Mouse (Mus musculus) liver, embryonic 14.5 days (tissue): ENCODE data around the gene Nomo1. TPM values are rescaled to one million over a fixed set of nuclear protein-coding genes. Genes with fewer than 3 reads are reported as not detected.

Experiments used
- ATAC-seq: fragments of 200-750 bp; cut with Nextera tagmentation; 2 replicates; pipeline ENCODE4 v1.8.0; 2017; ENCODE audit warnings: moderate number of reproducible peaks, mild to moderate bottlenecking, moderate library complexity; ENCODE audit not compliant: insufficient read depth
- DNase-seq, 3 experiments: peaks; one replicate each; pipeline ENCODE4 v3.0.0-alpha.2; 2012 to 2013; ENCODE audit warnings: low read depth in 3 of 3, low spot score in 3 of 3
- H3K27ac ChIP-seq: fragments of 300-500 bp; sonication (generic); 2 replicates; pipeline ENCODE4 v1.5.1; 2014; ENCODE audit warnings: moderate library complexity, mild to moderate bottlenecking, control low read depth, inconsistent platforms
- H3K27me3 ChIP-seq: fragments of 300-500 bp; sonication (generic); 2 replicates; pipeline ENCODE4 v1.6.1; 2014; ENCODE audit warnings: mild to moderate bottlenecking, low read length, moderate library complexity; ENCODE audit not compliant: control insufficient read depth, insufficient read depth
- H3K36me3 ChIP-seq: fragments of 300-500 bp; sonication (generic); replicated peaks from 2 replicates; pipeline ENCODE4 v1.6.1; 2014; ENCODE audit warnings: low read depth; ENCODE audit not compliant: control insufficient read depth, insufficient read depth
- H3K4me1 ChIP-seq, 2 experiments: fragments of 200-500 bp in 1 of 2; fragments of 300-500 bp in 1 of 2; sonication (generic) in 1 of 2; replicated peaks; 2 replicates each; pipeline ENCODE4 v1.6.1; 2012 to 2014; ENCODE audit warnings: antibody characterized with exemption in 1 of 2, inconsistent platforms in 1 of 2, low read length in 1 of 2; ENCODE audit not compliant: control insufficient read depth in 2 of 2, insufficient read depth in 2 of 2
- H3K4me2 ChIP-seq: fragments of 300-500 bp; sonication (generic); 2 replicates; pipeline ENCODE4 v1.6.1; 2014; ENCODE audit warnings: low read depth, mild to moderate bottlenecking, control low read depth, moderate library complexity
- H3K4me3 ChIP-seq, 2 experiments: fragments of 200-500 bp in 1 of 2; fragments of 300-500 bp in 1 of 2; sonication (generic) in 1 of 2; 2 replicates each; pipeline ENCODE4 v1.5.1; 2012 to 2014; ENCODE audit warnings: low read depth in 2 of 2, low read length in 2 of 2, mild to moderate bottlenecking in 2 of 2, control low read depth in 1 of 2, inconsistent platforms in 1 of 2, moderate library complexity in 1 of 2; ENCODE audit not compliant: insufficient read depth in 1 of 2
- H3K9ac ChIP-seq: fragments of 300-500 bp; sonication (generic); replicated peaks from 2 replicates; pipeline ENCODE4 v1.6.1; 2014; ENCODE audit warnings: mild to moderate bottlenecking, control low read depth, moderate library complexity
- H3K9me3 ChIP-seq: fragments of 300-500 bp; sonication (generic); 2 replicates; pipeline ENCODE4 v1.6.1; 2016; ENCODE audit warnings: low read length, mixed read lengths; ENCODE audit not compliant: control insufficient read depth
- CTCF ChIP-seq: IDR thresholded peaks from 2 replicates; pipeline ENCODE4 v1.5.1; 2016; ENCODE audit warnings: antibody characterized with exemption, low read depth, control low read depth
- EP300 ChIP-seq: IDR thresholded peaks from 2 replicates; pipeline ENCODE4 v1.6.1; 2016; ENCODE audit warnings: antibody characterized with exemption, low read depth
- WGBS: fragments of 180-500 bp; shearing (Covaris S2); extraction: QIAGEN DNeasy Blood & Tissue Kit; methylation state at CpG from one replicate; pipeline ENCODE4 v1.1.7; 2014; ENCODE audit not compliant: insufficient replicate concordance; 5-methylcytosine and 5-hydroxymethylcytosine counted together
- polyA plus RNA-seq, 2 experiments: library from polyadenylated mRNA; depleted of rRNA in 1 of 2; stranded (reverse) in 1 of 2; unstranded in 1 of 2; fragments of >200 nt; fragmentation: Nextera tagmentation in 1 of 2; extraction: Ambion mirVana in 1 of 2; gene quantifications; 2 replicates each; pipeline versions ENCODE4 v1.2.1 to v1.2.3; 2012 to 2014

Nomo1 gene
- polyA plus RNA-seq, 2 experiments = 12.9 to 17.0 TPM

DNA sequence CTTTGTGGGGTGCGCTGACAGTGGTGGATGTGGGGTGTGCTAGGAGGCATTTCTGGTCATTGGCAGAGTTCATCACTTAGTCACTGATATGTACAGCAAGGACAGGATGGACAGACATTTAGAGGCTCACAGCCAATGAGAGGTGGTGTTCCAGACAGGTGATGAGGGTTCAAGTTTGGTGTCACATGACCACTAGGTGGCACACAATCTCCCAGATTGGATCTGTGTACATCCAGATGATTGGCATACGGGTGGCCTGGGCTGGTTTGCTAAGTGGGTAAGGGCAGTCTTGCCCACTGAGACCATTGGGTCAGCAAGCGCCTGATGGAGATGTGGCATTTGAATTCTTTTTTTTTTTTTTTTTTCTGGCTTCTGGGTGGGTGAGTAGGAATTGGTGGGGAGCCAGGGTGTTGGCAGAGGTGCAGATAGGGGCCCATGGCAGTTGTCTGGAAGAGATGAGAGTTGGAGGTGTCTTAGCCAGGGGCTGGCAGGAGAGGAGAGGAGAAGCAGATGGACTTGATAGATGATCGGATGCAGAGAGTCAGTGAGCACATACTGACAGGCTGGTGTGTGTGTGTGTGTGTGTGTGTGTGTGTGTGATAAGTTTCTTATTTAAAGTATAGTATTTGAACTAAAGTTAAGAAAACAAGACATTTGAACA, 18.8 kb downstream of the Nomo1 start:
- H3K9ac ChIP-seq = no peak overlapping the region
- no peaks in the 10 kb centered on the region for H3K4me1 ChIP-seq
- H3K27me3 ChIP-seq = no peaks in the 10 kb centered on the region
- no peak for DNase-seq
- WGBS = 79% methylated on average over 4 of the region's 4 CpGs
- H3K36me3 ChIP-seq = peaks cover 15% of the 10 kb centered on the region
- no peak overlapping the region for H3K27ac ChIP-seq
- H3K9me3 ChIP-seq = no peaks in the 10 kb centered on the region
- no peak overlapping the region for H3K4me3 ChIP-seq
- TF ChIP-seq EP300 (no peak), CTCF (peak; percentile 56)
- ATAC-seq = no peak
- H3K4me2 ChIP-seq = no peak overlapping the region

GRCm38 (mm10) chr7:46053566-46053965, 20.1 kb downstream of the Nomo1 start:
- no peak overlapping the region for H3K27ac ChIP-seq
- H3K27me3 ChIP-seq = no peaks in the 10 kb centered on the region
- TF ChIP-seq CTCF = no peak
- TF ChIP-seq EP300 = no peak
- no peak overlapping the region for H3K4me2 ChIP-seq
- no peaks in the 10 kb centered on the region for H3K9me3 ChIP-seq
- no peak overlapping the region for H3K9ac ChIP-seq
- peaks cover 18% of the 10 kb centered on the region for H3K36me3 ChIP-seq
- H3K4me1 ChIP-seq = no peaks in the 10 kb centered on the region
- no peak for ATAC-seq
- no peak for DNase-seq
- no peak overlapping the region for H3K4me3 ChIP-seq
- WGBS = 83% methylated on average over 3 of the region's 3 CpGs

- no peaks in the 10 kb centered on the region for H3K9me3 ChIP-seq
- H3K27me3 ChIP-seq = no peaks in the 10 kb centered on the region
- peaks cover 14% of the 10 kb centered on the region for H3K36me3 ChIP-seq
- H3K4me3 ChIP-seq = no peak overlapping the region
- WGBS = 75% methylated on average over 11 of the region's 11 CpGs
- no peak for TF ChIP-seq EP300
- TF ChIP-seq CTCF = no peak
- H3K4me1 ChIP-seq = no peaks in the 10 kb centered on the region
- no peak overlapping the region for H3K9ac ChIP-seq
- no peak overlapping the region for H3K27ac ChIP-seq
- no peak overlapping the region for H3K4me2 ChIP-seq
- DNase-seq (no peak), ATAC-seq (no peak)
Observed at GRCm38 (mm10) chr7:46058882-46059281, 25.4 kb downstream of the Nomo1 start.

GRCm38 (mm10) chr7:46060688-46061087, 27.2 kb downstream of the Nomo1 start:
- WGBS = 82% methylated on average over 8 of the region's 8 CpGs
- H3K9me3 ChIP-seq = no peaks in the 10 kb centered on the region
- no peak overlapping the region for H3K9ac ChIP-seq
- H3K4me3 ChIP-seq = no peak overlapping the region
- H3K4me1 ChIP-seq = no peaks in the 10 kb centered on the region
- no peaks in the 10 kb centered on the region for H3K27me3 ChIP-seq
- no peak overlapping the region for H3K4me2 ChIP-seq
- H3K36me3 ChIP-seq = peaks cover 9% of the 10 kb centered on the region
- H3K27ac ChIP-seq = no peak overlapping the region
- ATAC-seq (no peak), DNase-seq (no peak)
- no peak for TF ChIP-seq EP300
- no peak for TF ChIP-seq CTCF

DNA sequence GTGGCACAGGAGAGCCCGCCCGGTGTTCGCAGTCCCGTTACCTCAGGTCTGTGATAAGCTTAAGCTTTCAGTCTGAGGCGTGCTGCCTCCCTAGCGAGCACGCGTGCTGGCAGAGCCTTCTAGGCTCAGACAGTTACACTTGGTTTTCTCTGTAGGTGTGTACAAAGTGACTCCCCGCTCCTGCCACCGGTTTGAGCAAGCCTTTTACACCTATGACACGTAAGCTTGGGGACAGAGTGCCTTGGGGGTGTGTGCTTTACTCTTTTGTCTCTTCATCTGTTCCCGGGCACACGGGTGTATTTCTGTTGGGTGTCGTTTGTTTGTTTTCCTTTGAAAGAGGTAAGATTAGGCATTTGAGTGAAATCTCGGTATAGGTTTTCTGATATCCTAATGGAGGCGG, 28.1 kb downstream of the Nomo1 start:
- TF ChIP-seq CTCF (no peak), EP300 (no peak)
- WGBS = 78% methylated on average over 16 of the region's 16 CpGs
- H3K36me3 ChIP-seq = peaks cover 9% of the 10 kb centered on the region

More for the DNA sequence above, 28.1 kb downstream of the Nomo1 start:
- no peak overlapping the region for H3K27ac ChIP-seq
- no peak for DNase-seq
- H3K4me3 ChIP-seq = no peak overlapping the region
- no peaks in the 10 kb centered on the region for H3K27me3 ChIP-seq
- no peak overlapping the region for H3K4me2 ChIP-seq
- H3K4me1 ChIP-seq = no peaks in the 10 kb centered on the region
- no peak for ATAC-seq
- no peak overlapping the region for H3K9ac ChIP-seq
- no peaks in the 10 kb centered on the region for H3K9me3 ChIP-seq
